Mouse (Mus musculus) heart, postnatal 0 days (tissue): ENCODE results near the gene Hist1h1d. TPM values are rescaled to one million over a fixed set of nuclear protein-coding genes. Genes with fewer than 3 reads are reported as not detected.
"Not testable (repeated sequence)": the region's sequence is repeated elsewhere in the genome, so short reads cannot be mapped to it uniquely, and the experiment has no call there.

Experiments
- ATAC-seq: fragments of 200-750 bp; cut with Nextera tagmentation; 2 replicates; pipeline ENCODE4 v1.8.0; 2017; ENCODE audit warnings: low read depth, moderate number of reproducible peaks, moderate library complexity; ENCODE audit not compliant: insufficient read depth
- DNase-seq: peaks from one replicate; pipeline ENCODE4 v3.0.0-alpha.2; 2016; ENCODE audit warnings: low spot score
- H3K27ac ChIP-seq: fragments of 300-500 bp; sonication (generic); 2 replicates; pipeline ENCODE4 v1.5.1; 2014; ENCODE audit warnings: low read depth, mild to moderate bottlenecking
- H3K27me3 ChIP-seq: fragments of 300-500 bp; sonication (generic); 2 replicates; pipeline ENCODE4 v1.6.1; 2014; ENCODE audit warnings: low read length, mixed read lengths; ENCODE audit not compliant: control insufficient read depth, insufficient read depth
- H3K36me3 ChIP-seq: fragments of 300-500 bp; sonication (generic); replicated peaks from 2 replicates; pipeline ENCODE4 v1.6.1; 2014; ENCODE audit warnings: low read length, mixed read lengths; ENCODE audit not compliant: control insufficient read depth, insufficient read depth
- H3K4me1 ChIP-seq: fragments of 300-500 bp; sonication (generic); 2 replicates; pipeline ENCODE4 v1.6.1; 2014; ENCODE audit warnings: antibody characterized with exemption; ENCODE audit not compliant: control insufficient read depth, insufficient read depth
- H3K4me2 ChIP-seq: fragments of 300-500 bp; sonication (generic); 2 replicates; pipeline ENCODE4 v1.6.1; 2014; ENCODE audit warnings: low read depth, mild to moderate bottlenecking, low read length, moderate library complexity
- H3K4me3 ChIP-seq: fragments of 300-500 bp; sonication (generic); 2 replicates; pipeline ENCODE4 v1.5.1; 2014; ENCODE audit warnings: low read depth, low read length
- H3K9ac ChIP-seq: fragments of 300-500 bp; sonication (generic); replicated peaks from 2 replicates; pipeline ENCODE4 v1.6.1; 2014; ENCODE audit warnings: low read depth, low read length, mixed read lengths
- H3K9me3 ChIP-seq: fragments of 300-500 bp; sonication (generic); replicated peaks from 2 replicates; pipeline ENCODE4 v1.6.1; 2016; ENCODE audit warnings: low read length; ENCODE audit not compliant: control insufficient read depth
- CTCF ChIP-seq: IDR thresholded peaks from 2 replicates; pipeline ENCODE4 v1.5.1; 2016; ENCODE audit warnings: antibody characterized with exemption, control low read depth, low read depth
- EP300 ChIP-seq: IDR thresholded peaks from 2 replicates; pipeline ENCODE4 v1.6.1; 2016; ENCODE audit warnings: antibody characterized with exemption, low read depth
- WGBS: fragments of 180-500 bp; shearing (Covaris S2); extraction: QIAGEN DNeasy Blood & Tissue Kit; methylation state at CpG from one replicate; pipeline ENCODE4 v1.1.7; 2014; 5-methylcytosine and 5-hydroxymethylcytosine counted together
- polyA plus RNA-seq: library from polyadenylated mRNA; unstranded; fragments of >200 nt; fragmentation: Nextera tagmentation; extraction: Ambion mirVana; gene quantifications from 2 replicates; pipeline ENCODE4 v1.2.1, GENCODE M21; 2015
- total RNA-seq: library from RNA; depleted of rRNA; stranded (reverse); fragments of >200 nt; gene quantifications from 2 replicates; pipeline ENCODE4 v1.2.3, GENCODE M21; 2014; ENCODE audit warnings: low replicate concordance

The Hist1h1d gene
- total and polyA plus RNA-seq, 2 experiments from 2014 or later, result 0.20 to 61.7 TPM

DNA sequence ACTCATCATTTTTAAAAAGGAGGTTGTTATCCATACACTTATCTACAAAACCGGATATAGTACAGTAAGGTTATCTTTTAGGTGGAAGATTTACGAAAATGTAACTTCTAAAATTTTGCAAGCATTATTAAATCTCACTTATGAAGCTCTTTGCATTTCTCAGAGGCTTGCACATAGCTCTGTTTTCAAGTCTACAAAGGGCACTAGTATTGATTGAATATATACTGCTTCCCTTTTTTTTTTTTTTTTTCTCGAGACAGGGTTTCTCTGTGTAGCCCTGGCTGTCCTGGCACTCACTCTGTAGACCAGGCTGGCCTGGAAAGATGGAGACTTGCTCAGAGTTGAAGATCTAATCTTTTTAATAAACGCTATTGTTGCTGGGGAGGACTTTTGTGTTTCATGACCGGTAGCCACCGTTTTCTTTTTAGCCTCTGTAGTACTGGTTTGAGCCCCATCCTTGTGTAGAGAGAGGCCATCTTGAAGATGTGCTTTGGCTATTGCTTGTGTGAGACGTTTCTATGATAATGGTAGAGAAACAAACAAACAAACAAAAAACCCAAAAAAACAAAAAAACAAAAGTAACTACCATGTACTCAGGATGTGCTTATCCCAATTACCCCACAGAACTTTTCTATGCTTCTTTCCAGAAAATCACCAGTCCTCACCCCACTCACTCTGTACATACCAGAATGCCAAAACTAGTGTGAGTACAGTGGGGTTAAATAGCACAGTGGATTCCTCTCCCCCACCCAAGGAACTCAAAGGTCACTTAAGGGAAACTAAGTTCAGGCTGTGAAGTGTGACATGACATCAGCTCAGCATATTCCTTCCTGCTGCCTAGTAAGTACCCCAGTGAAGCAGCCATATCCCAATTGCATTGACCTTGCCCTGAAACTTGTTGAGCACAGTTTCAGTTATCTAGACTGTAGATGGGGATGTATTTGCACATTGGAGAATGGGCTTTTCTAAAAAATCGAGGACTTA lies 839 bp upstream of the Hist1h1d start:
- Histone ChIP-seq H3K4me2 (peak overlapping the region; percentile 59), H3K27ac (peak overlapping the region; percentile 85), H3K4me1 (peaks cover 5% of the 10 kb centered on the region; the same call in 1 of the 2 replicates), H3K4me3 (peak overlapping the region; percentile 47), H3K9ac (peak overlapping the region; percentile 50; the same call in 1 of the 2 replicates), H3K36me3 (no peaks in the 10 kb centered on the region), H3K27me3 (no peaks in the 10 kb centered on the region), H3K9me3 (no peaks in the 10 kb centered on the region)
- ATAC-seq, result no peak
- TF ChIP-seq EP300 (no peak), CTCF (no peak)
- WGBS, result 46% methylated on average over 8 of the region's 8 CpGs
- no peak for DNase-seq

DNA sequence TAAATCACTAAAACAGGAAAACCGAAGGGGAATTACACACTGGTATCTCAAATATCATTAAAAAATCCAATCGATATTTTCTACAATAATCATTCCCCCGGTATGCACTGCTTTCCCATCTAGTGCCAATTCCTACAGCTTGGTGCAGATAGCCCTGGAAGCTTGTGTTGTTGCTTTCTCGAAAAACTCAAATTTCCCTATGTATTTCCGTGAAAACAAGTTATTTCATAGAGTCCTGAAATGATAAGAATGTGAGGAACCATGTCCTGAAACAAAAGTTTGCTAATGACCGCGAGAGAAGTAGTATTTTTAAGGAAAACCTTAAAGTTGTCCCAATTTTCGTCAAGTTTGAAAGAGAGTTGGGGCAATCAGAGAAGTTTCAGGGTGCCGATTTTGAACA lies 1.3 kb downstream of the Hist1h1d start:
- peak overlapping the region; percentile 83 for H3K9ac ChIP-seq
- peak overlapping the region; percentile 88 for H3K27ac ChIP-seq
- H3K4me2 ChIP-seq, result peak overlapping the region; percentile 85
- no peaks in the 10 kb centered on the region for H3K27me3 ChIP-seq
- H3K36me3 ChIP-seq, result no peaks in the 10 kb centered on the region
- H3K4me1 ChIP-seq, result peaks cover 5% of the 10 kb centered on the region; the same call in 1 of the 2 replicates
- DNase-seq (no peak), ATAC-seq (no peak)
- WGBS, result 19% methylated on average over 9 of the region's 9 CpGs
- TF ChIP-seq CTCF, result no peak
- no peak for TF ChIP-seq EP300
- no peaks in the 10 kb centered on the region for H3K9me3 ChIP-seq
- H3K4me3 ChIP-seq, result peak overlapping the region; percentile 56

DNA sequence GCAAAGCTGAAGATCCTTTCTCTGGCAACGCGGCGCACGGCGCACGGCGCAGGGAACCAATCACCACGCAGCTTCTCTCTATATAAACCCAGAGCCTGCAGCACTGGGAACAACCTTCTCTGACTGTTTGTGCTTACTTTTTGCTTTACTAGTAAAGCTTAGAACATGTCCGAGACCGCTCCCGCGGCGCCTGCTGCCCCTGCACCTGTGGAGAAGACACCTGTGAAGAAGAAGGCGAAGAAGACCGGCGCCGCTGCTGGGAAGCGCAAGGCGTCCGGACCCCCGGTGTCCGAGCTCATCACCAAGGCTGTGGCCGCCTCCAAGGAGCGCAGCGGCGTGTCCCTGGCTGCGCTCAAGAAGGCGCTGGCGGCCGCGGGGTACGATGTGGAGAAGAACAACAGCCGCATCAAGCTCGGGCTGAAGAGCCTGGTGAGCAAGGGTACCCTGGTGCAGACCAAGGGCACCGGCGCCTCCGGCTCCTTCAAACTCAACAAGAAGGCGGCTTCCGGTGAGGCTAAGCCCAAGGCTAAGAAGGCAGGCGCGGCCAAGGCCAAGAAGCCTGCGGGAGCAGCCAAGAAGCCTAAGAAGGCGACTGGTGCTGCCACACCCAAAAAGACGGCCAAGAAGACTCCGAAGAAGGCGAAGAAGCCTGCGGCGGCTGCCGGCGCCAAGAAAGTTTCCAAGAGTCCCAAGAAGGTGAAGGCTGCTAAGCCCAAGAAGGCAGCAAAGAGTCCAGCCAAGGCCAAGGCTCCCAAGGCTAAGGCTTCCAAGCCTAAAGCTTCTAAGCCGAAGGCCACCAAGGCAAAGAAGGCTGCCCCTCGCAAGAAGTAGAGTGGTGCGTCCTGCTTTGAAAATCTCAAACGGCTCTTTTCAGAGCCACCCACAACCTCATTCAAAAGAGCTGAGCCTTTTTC lies 2.1 kb downstream of the Hist1h1d start:
- ATAC-seq (peak; percentile 81), DNase-seq (peak; percentile 85)
- Histone ChIP-seq H3K27me3 (no peaks in the 10 kb centered on the region), H3K36me3 (no peaks in the 10 kb centered on the region), H3K4me3 (peak overlapping the region; percentile 56), H3K4me2 (peak overlapping the region; percentile 85), H3K9me3 (no peaks in the 10 kb centered on the region), H3K4me1 (peaks cover 5% of the 10 kb centered on the region; the same call in 1 of the 2 replicates), H3K9ac (peak overlapping the region; percentile 83), H3K27ac (peak overlapping the region; percentile 88)
- under 1% methylated on average over 54 of the region's 54 CpGs for WGBS
- TF ChIP-seq CTCF, result no peak
- TF ChIP-seq EP300, result no peak

DNA sequence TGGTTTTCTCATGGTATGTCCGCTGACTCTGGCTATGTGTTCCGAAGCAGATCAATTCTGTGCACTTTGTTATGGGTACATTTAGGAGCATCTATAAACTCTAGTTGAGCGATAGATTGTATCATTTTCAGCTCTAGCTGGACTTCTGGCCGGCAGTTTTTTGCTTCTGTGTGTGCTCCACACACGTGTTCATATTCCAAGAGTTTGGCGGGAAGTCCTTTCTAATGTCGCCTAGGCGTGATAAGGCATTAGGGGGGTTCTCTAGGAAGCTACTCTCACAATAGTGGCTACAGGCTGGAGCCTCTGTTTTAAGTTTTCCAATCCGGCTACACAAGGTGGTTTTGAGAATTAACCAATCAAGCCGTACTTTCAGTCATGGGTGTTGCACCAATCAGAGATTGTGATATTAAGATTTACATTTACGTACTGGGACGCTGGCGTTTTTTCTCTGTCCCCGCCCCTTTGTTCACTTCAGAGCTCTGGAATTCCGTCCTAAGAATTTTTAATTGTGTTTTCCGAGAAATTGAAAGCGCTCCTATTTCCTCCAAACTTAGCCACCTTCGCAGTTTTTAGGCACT lies 2.9 kb downstream of the Hist1h1d start:
- Histone ChIP-seq H3K9ac (peak overlapping the region; percentile 83), H3K4me2 (peak overlapping the region; percentile 85), H3K9me3 (no peaks in the 10 kb centered on the region), H3K4me3 (peak overlapping the region; percentile 56), H3K36me3 (no peaks in the 10 kb centered on the region), H3K4me1 (0 out of 2 replicates have a peak, but pooled peaks cover 5% of the 10 kb centered on the region), H3K27ac (peak overlapping the region; percentile 88), H3K27me3 (no peaks in the 10 kb centered on the region)
- WGBS, result under 1% methylated on average over 18 of the region's 18 CpGs
- peak; percentile 68 for ATAC-seq
- DNase-seq, result peak; percentile 98
- TF ChIP-seq CTCF (no peak), EP300 (peak; percentile 48; the same call in 1 of the 2 replicates)

DNA sequence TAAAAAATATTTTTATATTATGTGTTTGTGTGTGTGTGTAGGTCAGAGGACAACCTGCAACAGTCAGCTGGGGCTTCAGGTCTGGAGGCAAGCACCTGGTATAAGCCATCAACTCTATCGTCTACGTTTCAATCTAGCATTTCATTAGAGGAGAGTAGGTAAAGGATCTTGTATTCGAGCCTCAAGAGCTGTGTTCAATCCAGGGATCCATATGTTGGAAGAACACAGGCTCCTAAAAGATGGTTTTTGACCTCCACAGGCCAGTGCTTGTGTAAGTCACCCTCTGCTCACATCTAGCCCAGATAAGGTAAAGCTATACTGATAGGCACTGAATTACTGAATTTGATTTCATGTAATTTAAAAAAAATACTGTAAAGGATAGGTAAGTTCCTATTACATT lies 3.8 kb downstream of the Hist1h1d start:
- Histone ChIP-seq H3K27ac (peak overlapping the region; percentile 57; the same call in 1 of the 2 replicates), H3K9me3 (no peaks in the 10 kb centered on the region), H3K9ac (no peak overlapping the region), H3K36me3 (no peaks in the 10 kb centered on the region), H3K4me2 (no peak overlapping the region), H3K4me1 (0 out of 2 replicates have a peak, but pooled peaks cover 5% of the 10 kb centered on the region), H3K27me3 (no peaks in the 10 kb centered on the region), H3K4me3 (no peak overlapping the region)
- DNase-seq (no peak), ATAC-seq (no peak)
- TF ChIP-seq EP300, result no peak
- TF ChIP-seq CTCF, result no peak
- 76% methylated on average over 3 of the region's 3 CpGs for WGBS

DNA sequence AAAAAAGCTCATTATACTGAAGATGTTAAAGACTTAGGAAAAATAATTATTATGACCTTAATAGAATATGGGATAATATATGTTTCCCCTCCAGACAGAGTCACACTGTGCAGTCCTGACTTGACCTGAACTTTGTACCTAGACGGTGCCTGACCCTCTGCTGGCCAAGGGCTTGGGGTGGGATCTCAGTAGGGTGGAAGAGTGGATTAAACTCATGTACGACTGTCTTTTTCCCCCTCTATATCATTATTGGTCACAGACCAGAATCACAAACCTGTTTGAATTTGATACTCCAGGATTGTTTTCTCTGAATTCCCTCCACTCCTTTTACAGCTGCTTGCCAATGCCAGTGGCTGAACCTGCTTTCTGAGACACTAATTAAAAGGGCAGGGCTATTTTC lies 7.6 kb downstream of the Hist1h1d start:
- not testable (repeated sequence) for H3K9me3 ChIP-seq, DNase-seq, H3K4me2 ChIP-seq, H3K36me3 ChIP-seq, H3K27ac ChIP-seq, H3K27me3 ChIP-seq, H3K9ac ChIP-seq, H3K4me3 ChIP-seq, ATAC-seq, H3K4me1 ChIP-seq
- 41% methylated on average over 2 of the region's 2 CpGs for WGBS

DNA sequence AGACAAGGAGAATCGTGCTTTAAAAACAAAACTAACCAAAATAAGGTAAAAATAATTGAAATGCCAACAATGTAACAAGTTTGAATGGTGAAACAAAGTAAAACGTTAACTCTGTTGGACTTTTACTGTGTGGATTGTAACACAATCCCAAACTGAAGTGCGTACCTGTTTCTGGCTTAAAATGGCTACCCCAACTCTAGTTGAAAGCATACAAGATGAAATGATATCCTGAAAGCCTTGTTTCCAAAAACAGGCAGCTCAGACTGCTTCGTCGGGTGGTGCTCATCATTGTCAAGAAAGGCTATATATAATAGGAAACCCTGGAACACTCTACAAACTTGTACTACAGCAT lies 8.4 kb downstream of the Hist1h1d start:
- Histone ChIP-seq H3K4me3 (peak overlapping the region; percentile 51), H3K9ac (peak overlapping the region; percentile 59; the same call in 1 of the 2 replicates), H3K4me2 (peak overlapping the region; percentile 74), H3K27ac (peak overlapping the region; percentile 98)
- H3K36me3 ChIP-seq, ATAC-seq, DNase-seq, H3K4me1 ChIP-seq, H3K27me3 ChIP-seq, H3K9me3 ChIP-seq: not testable (repeated sequence)
- WGBS, result 2% methylated on average over 2 of the region's 5 CpGs
